Mouse (Mus musculus) cerebellum, adult 9-10 months (tissue): ENCODE results near the gene Nfatc2ip.
"Not testable (repeated sequence)": the region's sequence is repeated elsewhere in the genome, so short reads cannot be mapped to it uniquely, and the experiment has no call there.

Experiments
- DNase-seq: peaks from one replicate; pipeline ENCODE4 v3.0.0; 2022

The Nfatc2ip gene

GRCm38 (mm10) chr7:126402518-126402917 lies 6.0 kb upstream of the Nfatc2ip start:
- not testable (repeated sequence) for DNase-seq

GRCm38 (mm10) chr7:126399548-126399947 lies 3.0 kb upstream of the Nfatc2ip start:
- peak; percentile 84 for DNase-seq

GRCm38 (mm10) chr7:126397822-126398221 lies 1.3 kb upstream of the Nfatc2ip start:
- no peak for DNase-seq

GRCm38 (mm10) chr7:126397221-126397620 lies 684 bp upstream of the Nfatc2ip start:
- DNase-seq, result no peak

- DNase-seq, result not testable (repeated sequence)
These were observed 4.3 kb downstream of the Nfatc2ip start for GRCm38 (mm10) chr7:126392086-126392884.

GRCm38 (mm10) chr7:126388185-126388584 lies 8.4 kb downstream of the Nfatc2ip start:
- DNase-seq, result no peak

GRCm38 (mm10) chr7:126383565-126383964 lies 13.0 kb downstream of the Nfatc2ip start:
- DNase-seq, result no peak

GRCm38 (mm10) chr7:126377278-126378158 lies 19.0 kb downstream of the Nfatc2ip start, which contains the start of gene Spns1:
TSS of gene Spns1 (minus strand) at chr7:126377450.
- peak; percentile 98 for DNase-seq

- peak; percentile 53 for DNase-seq
These were observed 19.6 kb downstream of the Nfatc2ip start for GRCm38 (mm10) chr7:126376903-126377277.

GRCm38 (mm10) chr7:126375012-126375411 lies 21.5 kb downstream of the Nfatc2ip start:
- DNase-seq, result no peak

- DNase-seq, result no peak
These were observed 22.0 kb downstream of the Nfatc2ip start for GRCm38 (mm10) chr7:126374526-126374925.

GRCm38 (mm10) chr7:126373007-126373406 lies 23.5 kb downstream of the Nfatc2ip start:
- no peak for DNase-seq

- DNase-seq, result no peak
These were observed 27.1 kb downstream of the Nfatc2ip start, which contains the start of gene Lat for GRCm38 (mm10) chr7:126369393-126369792. TSS of gene Lat (minus strand) at chr7:126369570.

GRCm38 (mm10) chr7:126368367-126368766 lies 28.2 kb downstream of the Nfatc2ip start:
- DNase-seq, result no peak

- DNase-seq, result no peak
These were observed 28.9 kb downstream of the Nfatc2ip start for GRCm38 (mm10) chr7:126367636-126368035.

- DNase-seq, result no peak
These were observed 33.5 kb downstream of the Nfatc2ip start for GRCm38 (mm10) chr7:126363038-126363437.

GRCm38 (mm10) chr7:126359049-126359448 lies 37.5 kb downstream of the Nfatc2ip start:
- no peak for DNase-seq

- no peak for DNase-seq
These were observed 38.1 kb downstream of the Nfatc2ip start for GRCm38 (mm10) chr7:126358413-126358812.

GRCm38 (mm10) chr7:126357838-126358237 lies 38.7 kb downstream of the Nfatc2ip start:
- no peak for DNase-seq

- DNase-seq, result no peak
These were observed 39.5 kb downstream of the Nfatc2ip start for GRCm38 (mm10) chr7:126356793-126357591.

GRCm38 (mm10) chr7:126355847-126356597 lies 40.5 kb downstream of the Nfatc2ip start:
- DNase-seq, result no peak
